Mouse (Mus musculus) brain, embryonic 14.5 days (tissue): ENCODE measurements around the gene Macrod2.

ENCODE experiments used
- CTCF ChIP-seq: fragments of 200-500 bp; IDR thresholded peaks from 2 replicates; pipeline ENCODE4 v1.5.1; 2012; ENCODE audit warnings: inconsistent platforms, mild to moderate bottlenecking, moderate library complexity, borderline replicate concordance; ENCODE audit not compliant: insufficient read depth, insufficient read length; ENCODE audit errors: extremely low read depth
- POLR2A ChIP-seq: fragments of 200-500 bp; IDR thresholded peaks from 2 replicates; pipeline ENCODE4 v1.6.1; 2012; ENCODE audit warnings: mild to moderate bottlenecking, inconsistent platforms, borderline replicate concordance; ENCODE audit not compliant: poor library complexity, insufficient read depth, insufficient read length, severe bottlenecking; ENCODE audit errors: extremely low read depth

DNA sequence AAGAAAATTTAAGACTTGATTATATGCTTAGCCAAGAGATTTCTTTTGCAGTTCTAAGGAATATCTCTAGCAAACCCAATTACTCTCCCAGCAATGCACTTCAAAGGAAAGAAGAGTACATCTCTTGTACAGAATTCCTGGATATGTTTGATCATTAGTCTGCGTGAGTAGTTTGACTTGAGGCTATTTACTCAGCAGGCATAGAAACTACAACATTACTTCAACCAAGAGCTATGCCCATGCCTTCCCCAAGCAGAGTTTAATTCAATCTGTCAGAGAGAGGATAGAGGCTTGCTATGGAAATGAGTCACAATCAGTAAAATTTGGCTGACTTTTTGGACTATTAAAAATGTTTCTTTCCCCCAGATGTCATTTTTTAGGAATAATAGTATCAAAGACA is 785.5 kb downstream of the Macrod2 start:
- TF ChIP-seq POLR2A (no peak), CTCF (no peak)
